Mouse (Mus musculus): ENCODE results near the gene Rbbp7. TPM values are rescaled to one million over a fixed set of nuclear protein-coding genes. Genes with fewer than 3 reads are reported as not detected.
"Not testable (repeated sequence)": the region's sequence is repeated elsewhere in the genome, so short reads cannot be mapped to it uniquely, and the experiment has no call there.

Gene Rbbp7
- total RNA-seq, 1 experiment from 2014 or later, result 363 TPM

DNA sequence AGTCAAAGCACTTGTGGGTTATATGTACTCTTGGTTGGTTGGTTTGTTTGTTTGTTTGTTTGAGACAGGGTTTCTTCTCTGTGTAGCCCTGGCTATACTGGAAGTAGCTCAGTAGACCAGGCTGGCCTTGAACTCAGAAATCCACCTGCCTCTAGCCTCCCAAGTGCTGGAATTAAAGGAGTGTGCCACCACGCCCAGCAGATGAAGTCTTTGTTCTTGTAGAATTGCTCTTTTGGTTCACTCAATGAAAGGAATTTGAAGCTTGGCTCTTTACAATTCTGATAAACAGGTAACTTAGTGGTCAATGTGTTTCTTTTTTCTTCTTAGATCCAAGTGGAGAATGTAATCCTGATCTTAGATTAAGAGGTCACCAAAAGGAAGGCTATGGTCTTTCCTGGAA lies 10.5 kb downstream of the Rbbp7 start:
- ATAC-seq (replicated peaks in 1 of 2; ENCODE audit: insufficient read depth in 1 of 2, low FRiP score in 2 of 2, low TSS enrichment in 1 of 2, low read depth in 1 of 2, poor library complexity in 2 of 2, severe bottlenecking in 2 of 2), result no peak

DNA sequence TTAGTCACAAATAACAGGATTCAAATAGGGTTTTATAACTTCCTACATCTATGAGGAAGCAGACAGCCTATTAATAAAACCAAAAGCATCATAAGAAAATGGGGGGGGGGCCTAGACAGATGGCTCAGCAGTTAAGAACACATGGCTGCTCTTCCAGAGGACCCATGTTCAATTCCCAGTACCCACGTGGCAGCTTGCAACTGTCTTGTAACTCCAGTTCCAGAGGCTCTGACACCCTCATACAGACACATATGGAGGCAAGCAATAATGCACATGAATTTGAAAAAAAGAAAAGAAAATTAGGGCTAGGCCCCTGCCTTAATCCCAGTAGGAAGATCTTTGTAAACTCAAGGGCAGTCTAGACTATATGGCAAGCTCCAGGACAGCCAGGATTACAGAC lies 28.2 kb downstream of the Rbbp7 start:
- ATAC-seq (replicated peaks in 1 of 2; ENCODE audit: insufficient read depth in 1 of 2, low FRiP score in 2 of 2, low TSS enrichment in 1 of 2, low read depth in 1 of 2, poor library complexity in 2 of 2, severe bottlenecking in 2 of 2), result no peak

DNA sequence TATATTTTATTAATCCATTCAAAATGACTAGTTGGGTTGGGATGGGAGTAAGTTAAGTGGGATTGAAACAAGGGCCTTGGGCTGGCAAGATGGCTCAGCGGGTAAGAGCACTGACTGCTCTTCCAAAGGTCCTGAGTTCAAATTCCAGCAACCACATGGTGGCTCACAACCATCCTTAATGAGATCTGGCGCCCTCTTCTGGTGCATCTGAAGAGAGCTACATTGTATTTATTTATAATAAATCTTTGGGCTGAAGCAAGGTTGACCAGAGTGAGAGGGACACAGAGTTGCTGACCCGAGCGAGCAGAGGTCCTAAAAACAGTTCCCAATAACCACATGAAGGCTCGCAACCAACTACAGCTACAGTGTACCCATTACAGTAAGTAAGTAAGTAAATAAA lies 31.2 kb downstream of the Rbbp7 start:
- not testable (repeated sequence) for ATAC-seq (replicated peaks in 1 of 2; ENCODE audit: insufficient read depth in 1 of 2, low FRiP score in 2 of 2, low TSS enrichment in 1 of 2, low read depth in 1 of 2, poor library complexity in 2 of 2, severe bottlenecking in 2 of 2)

DNA sequence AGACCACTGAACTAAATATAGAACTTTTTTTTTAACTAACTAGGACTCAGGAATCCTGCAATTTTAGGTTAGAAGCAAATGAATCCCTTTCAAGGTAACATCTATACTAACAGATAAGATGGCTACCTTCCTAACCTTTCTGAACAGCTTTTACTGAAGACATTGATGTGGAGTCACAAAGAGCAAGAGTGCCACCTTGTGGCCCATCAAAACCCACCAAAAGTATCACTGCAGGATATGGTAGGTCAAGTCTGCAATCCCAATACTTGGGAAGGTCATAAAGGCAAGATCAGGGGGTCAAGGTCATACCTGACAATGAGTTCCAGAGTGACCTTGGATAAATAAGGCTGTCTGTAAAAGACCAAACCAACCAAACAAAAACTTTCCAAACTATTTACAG lies 40.2 kb downstream of the Rbbp7 start:
- ATAC-seq (replicated peaks in 1 of 2; ENCODE audit: insufficient read depth in 1 of 2, low FRiP score in 2 of 2, low TSS enrichment in 1 of 2, low read depth in 1 of 2, poor library complexity in 2 of 2, severe bottlenecking in 2 of 2), result no peak

DNA sequence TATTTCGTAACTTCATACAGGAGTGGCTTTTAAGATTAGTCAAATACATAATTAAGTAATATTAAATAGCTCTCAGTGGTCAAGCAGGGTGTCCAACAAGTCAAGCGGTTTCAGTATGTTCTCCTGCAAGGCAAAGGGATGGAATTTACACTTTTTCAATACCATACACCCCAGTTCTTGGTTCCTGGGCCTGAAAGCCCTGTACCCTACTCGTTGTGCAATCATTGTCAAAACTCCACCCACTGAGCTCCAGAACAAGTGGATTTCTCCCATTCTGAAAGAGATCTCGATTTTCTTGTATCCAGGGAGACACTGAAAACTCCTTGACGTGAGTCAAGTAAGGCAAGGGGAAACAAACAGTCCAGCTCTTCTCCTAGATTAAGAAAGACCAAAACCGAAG lies 67.8 kb downstream of the Rbbp7 start:
- no peak for ATAC-seq (replicated peaks in 1 of 2; ENCODE audit: insufficient read depth in 1 of 2, low FRiP score in 2 of 2, low TSS enrichment in 1 of 2, low read depth in 1 of 2, poor library complexity in 2 of 2, severe bottlenecking in 2 of 2)

Other genes starting within 250 kb of the Rbbp7 start
- gene Reps2, start 116.8 kb upstream of the Rbbp7 start, total RNA-seq (2017), result 0.94 and 1.2 TPM in 2 replicates
- gene Txlng, start 69.1 kb downstream of the Rbbp7 start, total RNA-seq (2017), result 54.8 and 57.9 TPM in 2 replicates
- gene Syap1, start 128.0 kb downstream of the Rbbp7 start, total RNA-seq (2017), result 55.8 TPM in 2 replicates
- 81.8 and 93.4 TPM in 2 replicates for gene Ctps2, start 140.8 kb downstream of the Rbbp7 start, total RNA-seq (2017)
- gene S100g, start 204.2 kb downstream of the Rbbp7 start, total RNA-seq (2017), result not detected in 2 replicates

Data from hematopoietic stem cell, adult 5-6 weeks (primary cell).